Mouse (Mus musculus) neural tube, embryonic 11.5 days (tissue): Measurements from ENCODE around the gene Slc2a10. TPM values are rescaled to one million over a fixed set of nuclear protein-coding genes. Genes with fewer than 3 reads are reported as not detected.

Experiments
- ATAC-seq: fragments of 200-750 bp; cut with Nextera tagmentation; 2 replicates; pipeline ENCODE4 v1.8.0; 2017; ENCODE audit warnings: moderate number of reproducible peaks, mild to moderate bottlenecking, moderate TSS enrichment, moderate library complexity; ENCODE audit not compliant: insufficient read depth, low FRiP score, low TSS enrichment
- DNase-seq: peaks from one replicate; pipeline ENCODE4 v3.0.0-alpha.2; 2015; ENCODE audit warnings: low spot score
- H3K27ac ChIP-seq: fragments of 300-500 bp; sonication (generic); 2 replicates; pipeline ENCODE4 v1.5.1; 2014; ENCODE audit warnings: low read depth, mild to moderate bottlenecking, low read length
- H3K27me3 ChIP-seq: fragments of 300-500 bp; sonication (generic); 2 replicates; pipeline ENCODE4 v1.6.1; 2014; ENCODE audit warnings: mild to moderate bottlenecking, low read length, mixed read lengths; ENCODE audit not compliant: control insufficient read depth, insufficient read depth
- H3K36me3 ChIP-seq: fragments of 300-500 bp; sonication (generic); 2 replicates; pipeline ENCODE4 v1.6.1; 2014; ENCODE audit warnings: mild to moderate bottlenecking, low read length, moderate library complexity, mixed read lengths; ENCODE audit not compliant: control insufficient read depth, insufficient read depth
- H3K4me1 ChIP-seq: fragments of 300-500 bp; sonication (generic); 2 replicates; pipeline ENCODE4 v1.6.1; 2014; ENCODE audit warnings: low read length, mixed read lengths; ENCODE audit not compliant: control insufficient read depth, insufficient read depth
- H3K4me2 ChIP-seq: fragments of 300-500 bp; sonication (generic); 2 replicates; pipeline ENCODE4 v1.6.1; 2014; ENCODE audit warnings: low read depth, mild to moderate bottlenecking, moderate library complexity
- H3K4me3 ChIP-seq: fragments of 300-500 bp; sonication (generic); 2 replicates; pipeline ENCODE4 v1.5.1; 2014; ENCODE audit warnings: low read depth, low read length
- H3K9ac ChIP-seq: fragments of 300-500 bp; sonication (generic); 2 replicates; pipeline ENCODE4 v1.6.1; 2014; ENCODE audit warnings: mild to moderate bottlenecking, low read length
- H3K9me3 ChIP-seq: fragments of 300-500 bp; sonication (generic); 2 replicates; pipeline ENCODE4 v1.6.1; 2016; ENCODE audit warnings: low read length; ENCODE audit not compliant: control insufficient read depth
- WGBS: fragments of 180-500 bp; shearing (Covaris S2); extraction: QIAGEN DNeasy Blood & Tissue Kit; methylation state at CpG from one replicate; pipeline ENCODE4 v1.1.7; 2014; 5-methylcytosine and 5-hydroxymethylcytosine counted together
- polyA plus RNA-seq: library from polyadenylated mRNA; unstranded; fragments of >200 nt; fragmentation: Nextera tagmentation; extraction: Ambion mirVana; gene quantifications from 2 replicates; pipeline ENCODE4 v1.2.1, GENCODE M21; 2014

The Slc2a10 gene
- polyA plus RNA-seq, 1 experiment from 2014 or later = 3.6 TPM

DNA sequence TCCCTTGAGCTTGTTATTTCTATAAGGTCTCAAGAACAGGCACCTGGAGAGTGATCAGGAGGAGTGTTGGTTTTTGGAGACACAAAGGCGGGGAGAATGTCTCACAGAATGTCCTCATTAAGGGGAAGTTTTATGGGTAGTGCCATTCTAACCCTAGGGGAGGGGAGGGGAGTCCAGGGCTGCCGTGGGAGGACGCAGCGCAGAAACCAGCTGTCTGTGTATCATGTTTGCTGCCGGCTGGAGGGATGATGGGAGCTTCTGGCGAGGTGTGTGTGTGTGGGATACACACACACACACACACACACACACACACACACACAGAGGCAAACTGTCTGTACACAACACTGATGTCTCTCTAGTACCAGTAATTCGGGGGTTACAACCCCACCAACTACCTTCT, 8.8 kb downstream of the Slc2a10 start:
- Histone ChIP-seq H3K36me3 (no peaks in the 10 kb centered on the region), H3K9ac (no peak overlapping the region), H3K27me3 (no peaks in the 10 kb centered on the region), H3K4me1 (peaks cover 13% of the 10 kb centered on the region), H3K4me3 (no peak overlapping the region), H3K4me2 (no peak overlapping the region), H3K9me3 (no peaks in the 10 kb centered on the region), H3K27ac (0 out of 2 replicates have a peak overlapping the region, but pooled peaks have one; percentile 62)
- no peak for DNase-seq
- 19% methylated on average over 7 of the region's 7 CpGs for WGBS
- ATAC-seq = peak; percentile 23; the same call in 1 of the 2 replicates

DNA sequence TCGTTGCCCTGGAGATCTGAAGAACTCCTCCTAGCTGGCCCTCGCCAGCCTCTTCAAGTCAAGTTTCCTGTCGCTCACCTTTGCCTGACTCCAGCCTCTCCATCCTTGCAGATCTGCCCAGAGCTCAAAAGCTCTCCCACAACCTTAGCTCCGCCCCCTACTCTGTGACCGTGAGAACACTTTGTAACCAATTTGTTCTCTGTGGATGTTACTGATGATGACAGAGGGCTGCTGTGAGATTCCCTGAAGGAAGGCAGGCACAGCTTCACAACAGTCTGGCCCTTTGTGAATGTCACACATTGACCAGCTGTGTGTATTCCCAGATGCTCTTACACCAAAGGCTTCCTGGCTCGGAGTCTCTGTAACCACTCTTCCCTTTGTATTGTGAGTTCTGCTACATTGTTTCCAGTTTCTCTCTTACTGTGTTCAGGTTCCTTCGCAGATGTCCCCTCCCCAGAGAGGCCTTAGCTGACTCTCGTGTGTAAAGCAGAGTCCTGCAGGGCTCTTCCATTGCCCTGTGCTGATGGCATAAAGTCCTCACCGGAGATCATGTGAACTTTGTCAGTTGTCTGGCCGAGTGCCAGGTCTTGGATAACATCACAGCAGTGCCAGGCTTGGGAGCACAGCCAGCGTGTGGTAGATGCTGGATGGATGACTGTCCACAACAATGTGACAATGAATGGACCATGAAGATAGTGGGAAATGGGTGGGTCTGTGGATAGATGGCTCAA, 9.4 kb downstream of the Slc2a10 start:
- 39% methylated on average over 11 of the region's 11 CpGs for WGBS
- DNase-seq = peak; percentile 53
- H3K4me3 ChIP-seq = no peak overlapping the region
- no peaks in the 10 kb centered on the region for H3K36me3 ChIP-seq
- ATAC-seq = peak; percentile 53; the same call in 1 of the 2 replicates
- H3K27ac ChIP-seq = peak overlapping the region; percentile 64; the same call in 1 of the 2 replicates
- H3K4me2 ChIP-seq = no peak overlapping the region
- no peaks in the 10 kb centered on the region for H3K9me3 ChIP-seq
- H3K4me1 ChIP-seq = peaks cover 13% of the 10 kb centered on the region
- no peak overlapping the region for H3K9ac ChIP-seq
- H3K27me3 ChIP-seq = no peaks in the 10 kb centered on the region

- Histone ChIP-seq H3K4me2 (no peak overlapping the region), H3K4me3 (no peak overlapping the region), H3K4me1 (peaks cover 13% of the 10 kb centered on the region), H3K9me3 (no peaks in the 10 kb centered on the region), H3K27me3 (no peaks in the 10 kb centered on the region), H3K36me3 (no peaks in the 10 kb centered on the region), H3K27ac (no peak overlapping the region), H3K9ac (no peak overlapping the region)
- WGBS = 94% methylated on average over 20 of the region's 20 CpGs
- DNase-seq (no peak), ATAC-seq (no peak)
Observed at GRCm38 (mm10) chr2:165515178-165515728, 11.7 kb downstream of the Slc2a10 start.

- Histone ChIP-seq H3K4me3 (no peak overlapping the region), H3K27me3 (no peaks in the 10 kb centered on the region), H3K9ac (no peak overlapping the region), H3K9me3 (no peaks in the 10 kb centered on the region), H3K4me2 (no peak overlapping the region), H3K36me3 (no peaks in the 10 kb centered on the region), H3K4me1 (no peaks in the 10 kb centered on the region), H3K27ac (no peak overlapping the region)
- 68% methylated on average over 4 of the region's 4 CpGs for WGBS
- DNase-seq (no peak), ATAC-seq (no peak)
Observed at GRCm38 (mm10) chr2:165525609-165526008, 22.0 kb downstream of the Slc2a10 start.

- Histone ChIP-seq H3K9me3 (no peaks in the 10 kb centered on the region), H3K36me3 (no peaks in the 10 kb centered on the region), H3K4me1 (peaks cover 4% of the 10 kb centered on the region; the same call in 1 of the 2 replicates), H3K9ac (no peak overlapping the region), H3K27me3 (no peaks in the 10 kb centered on the region), H3K4me2 (no peak overlapping the region), H3K27ac (no peak overlapping the region), H3K4me3 (no peak overlapping the region)
- peak; percentile 77 for DNase-seq
- no peak for ATAC-seq
- WGBS = 22% methylated on average over 8 of the region's 8 CpGs
Observed at GRCm38 (mm10) chr2:165529106-165529505, 25.5 kb downstream of the Slc2a10 start.

- Histone ChIP-seq H3K4me3 (no peak overlapping the region), H3K9ac (no peak overlapping the region), H3K36me3 (no peaks in the 10 kb centered on the region), H3K9me3 (no peaks in the 10 kb centered on the region), H3K27me3 (no peaks in the 10 kb centered on the region), H3K27ac (no peak overlapping the region), H3K4me1 (peaks cover 4% of the 10 kb centered on the region; the same call in 1 of the 2 replicates), H3K4me2 (no peak overlapping the region)
- ATAC-seq = no peak
- WGBS = 53% methylated on average over 6 of the region's 6 CpGs
- peak; percentile 33 for DNase-seq
Observed at GRCm38 (mm10) chr2:165533789-165534188, 30.2 kb downstream of the Slc2a10 start.

GRCm38 (mm10) chr2:165540975-165541374, 37.4 kb downstream of the Slc2a10 start:
- Histone ChIP-seq H3K36me3 (no peaks in the 10 kb centered on the region), H3K27ac (no peak overlapping the region), H3K4me3 (no peak overlapping the region), H3K9me3 (no peaks in the 10 kb centered on the region), H3K4me2 (no peak overlapping the region), H3K9ac (no peak overlapping the region), H3K27me3 (no peaks in the 10 kb centered on the region), H3K4me1 (no peaks in the 10 kb centered on the region)
- no peak for ATAC-seq
- no peak for DNase-seq
- WGBS = 81% methylated on average over 3 of the region's 3 CpGs

DNA sequence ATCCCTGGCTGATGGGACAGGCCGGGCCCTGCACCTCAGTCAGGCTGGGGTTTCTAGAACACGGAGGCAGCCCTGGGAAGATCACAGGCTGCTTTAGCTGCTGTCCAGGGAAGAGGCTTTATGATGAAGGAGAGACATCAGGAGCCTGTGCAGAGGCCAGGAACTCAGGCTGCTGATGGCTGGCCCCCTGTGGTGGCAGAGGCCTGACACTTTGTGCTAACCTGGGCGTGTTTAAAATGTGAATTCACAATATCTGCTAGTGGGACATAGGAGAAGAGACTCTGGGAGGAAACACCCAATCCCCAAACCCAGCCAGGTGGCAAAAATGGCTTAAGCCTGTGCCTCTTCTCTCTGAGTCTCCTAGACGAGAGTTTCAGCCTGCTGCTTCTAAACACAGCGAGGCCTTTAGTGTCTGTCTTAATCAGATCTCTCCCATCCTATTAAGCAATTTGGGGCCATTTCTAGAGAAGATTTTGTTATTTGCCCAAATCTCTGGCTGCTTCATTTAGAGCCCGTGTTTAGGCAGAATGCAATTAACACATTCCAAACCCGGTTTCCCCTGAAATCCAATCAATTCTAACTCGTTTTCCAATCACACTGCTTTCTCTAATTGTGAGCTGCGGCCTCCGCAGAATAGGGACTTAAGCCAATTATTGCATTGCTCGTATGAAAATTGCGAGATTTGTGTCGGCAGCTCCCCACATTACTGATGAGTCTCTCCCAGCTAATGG, 39.5 kb downstream of the Slc2a10 start:
- Histone ChIP-seq H3K4me3 (no peak overlapping the region), H3K9ac (no peak overlapping the region), H3K36me3 (no peaks in the 10 kb centered on the region), H3K4me1 (no peaks in the 10 kb centered on the region), H3K27ac (no peak overlapping the region), H3K27me3 (no peaks in the 10 kb centered on the region), H3K9me3 (no peaks in the 10 kb centered on the region), H3K4me2 (no peak overlapping the region)
- ATAC-seq (no peak), DNase-seq (no peak)
- 69% methylated on average over 13 of the region's 13 CpGs for WGBS
